Mouse (Mus musculus): Measurements from ENCODE around the gene Umad1.

Gene Umad1

GRCm38 (mm10) chr6:8474316-8474715, 215.2 kb downstream of the Umad1 start:
- no peak for DNase-seq (ENCODE audit: low spot score in 2 of 2)

- no peak for DNase-seq (ENCODE audit: low spot score in 2 of 2)
These were observed 215.7 kb downstream of the Umad1 start for GRCm38 (mm10) chr6:8474820-8475219.

GRCm38 (mm10) chr6:8479176-8479575, 220.1 kb downstream of the Umad1 start:
- DNase-seq (ENCODE audit: low spot score in 2 of 2), result no peak

GRCm38 (mm10) chr6:8484437-8485275, 225.6 kb downstream of the Umad1 start:
- no peak for DNase-seq (ENCODE audit: low spot score in 2 of 2)

GRCm38 (mm10) chr6:8485414-8486175, 226.5 kb downstream of the Umad1 start:
- DNase-seq (ENCODE audit: low spot score in 2 of 2), result no peak

- no peak for DNase-seq (ENCODE audit: low spot score in 2 of 2)
These were observed 227.4 kb downstream of the Umad1 start for GRCm38 (mm10) chr6:8486391-8487043.

GRCm38 (mm10) chr6:8487044-8487853, 228.2 kb downstream of the Umad1 start:
- DNase-seq (ENCODE audit: low spot score in 2 of 2), result no peak

- no peak for DNase-seq (ENCODE audit: low spot score in 2 of 2)
These were observed 229.2 kb downstream of the Umad1 start for GRCm38 (mm10) chr6:8488249-8488648.

- no peak for DNase-seq (ENCODE audit: low spot score in 2 of 2)
These were observed 230.2 kb downstream of the Umad1 start for GRCm38 (mm10) chr6:8489266-8489665.

- DNase-seq (ENCODE audit: low spot score in 2 of 2), result no peak
These were observed 231.0 kb downstream of the Umad1 start for GRCm38 (mm10) chr6:8489938-8490585.

GRCm38 (mm10) chr6:8492248-8492647, 233.2 kb downstream of the Umad1 start:
- DNase-seq (ENCODE audit: low spot score in 2 of 2), result no peak

GRCm38 (mm10) chr6:8495109-8495826, 236.2 kb downstream of the Umad1 start:
- DNase-seq (ENCODE audit: low spot score in 2 of 2), result no peak

- no peak for DNase-seq (ENCODE audit: low spot score in 2 of 2)
These were observed 236.7 kb downstream of the Umad1 start for GRCm38 (mm10) chr6:8495827-8496222.

- DNase-seq (ENCODE audit: low spot score in 2 of 2), result no peak
These were observed 238.3 kb downstream of the Umad1 start for GRCm38 (mm10) chr6:8497234-8497867.

GRCm38 (mm10) chr6:8497868-8498257, 238.8 kb downstream of the Umad1 start:
- no peak for DNase-seq (ENCODE audit: low spot score in 2 of 2)

- no peak for DNase-seq (ENCODE audit: low spot score in 2 of 2)
These were observed 239.9 kb downstream of the Umad1 start for GRCm38 (mm10) chr6:8498961-8499360.

- DNase-seq (ENCODE audit: low spot score in 2 of 2), result no peak
These were observed 244.9 kb downstream of the Umad1 start for GRCm38 (mm10) chr6:8503953-8504352.

GRCm38 (mm10) chr6:8504521-8505228, 245.6 kb downstream of the Umad1 start:
- no peak for DNase-seq (ENCODE audit: low spot score in 2 of 2)

GRCm38 (mm10) chr6:8506631-8507030, 247.5 kb downstream of the Umad1 start:
- no peak for DNase-seq (ENCODE audit: low spot score in 2 of 2)

All from right cerebral cortex, adult 2 months (tissue).